Mouse (Mus musculus) cerebral cortex, adult 2 months (tissue): ENCODE data around the gene Aloxe3.

Experiments
- WGBS: fragments of 180-500 bp; shearing (Covaris S2); methylation state at CpG from one replicate; pipeline ENCODE4 v1.1.7; 2018; 5-methylcytosine and 5-hydroxymethylcytosine counted together

The Aloxe3 gene

DNA sequence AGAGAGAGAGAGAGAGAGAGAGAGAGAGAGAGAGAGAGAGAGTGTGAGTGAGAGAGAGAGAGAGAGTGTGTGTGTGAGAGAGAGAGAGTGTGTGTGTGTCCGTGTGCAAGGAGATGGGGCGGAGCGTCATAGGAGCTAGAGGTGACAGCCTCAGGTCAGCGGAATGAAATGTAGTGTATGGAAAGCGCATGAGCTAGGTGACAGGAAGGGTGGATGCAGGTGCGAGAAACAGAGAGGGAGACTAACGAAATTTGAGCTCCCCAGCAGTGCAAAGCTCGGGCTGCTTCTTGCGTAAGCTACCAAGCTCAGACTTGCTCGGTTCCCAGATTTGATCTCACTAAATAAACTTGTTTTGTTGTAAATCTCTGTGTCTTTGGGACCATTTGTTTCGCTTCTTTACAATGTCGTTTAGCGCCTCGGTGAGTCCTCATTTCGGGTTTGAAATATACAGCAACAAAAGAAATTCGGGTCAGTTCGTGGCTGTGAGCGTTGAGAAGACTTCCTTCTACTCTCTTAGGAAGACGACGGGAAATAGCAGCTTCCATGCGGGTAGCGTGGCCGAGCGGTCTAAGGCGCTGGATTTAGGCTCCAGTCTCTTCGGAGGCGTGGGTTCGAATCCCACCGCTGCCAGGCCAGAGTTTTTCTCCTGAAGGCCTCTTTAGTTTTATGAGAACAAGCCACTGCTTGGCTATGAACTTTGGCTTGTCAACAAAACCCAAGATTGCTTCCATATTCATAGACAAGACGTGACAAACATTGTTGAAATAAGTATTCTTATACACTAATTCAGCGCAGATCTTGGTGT lies 1.8 kb upstream of the Aloxe3 start:
- under 1% methylated on average over 31 of the region's 31 CpGs for WGBS

DNA sequence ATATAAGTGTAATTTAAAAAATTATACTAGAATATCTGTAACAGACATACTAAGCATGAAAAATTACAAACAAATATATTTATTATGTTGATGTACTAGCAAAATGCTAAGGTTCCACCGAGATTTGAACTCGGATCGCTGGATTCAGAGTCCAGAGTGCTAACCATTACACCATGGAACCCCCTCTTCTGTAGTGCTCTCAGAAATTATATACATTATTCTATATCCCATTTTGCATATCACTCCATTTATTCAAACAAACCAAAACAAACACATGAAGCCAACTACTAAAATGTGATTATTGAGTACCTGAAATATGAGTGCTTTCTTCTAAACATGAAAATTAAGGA lies 1.2 kb upstream of the Aloxe3 start:
- 0% methylated on average over 3 of the region's 3 CpGs for WGBS

DNA sequence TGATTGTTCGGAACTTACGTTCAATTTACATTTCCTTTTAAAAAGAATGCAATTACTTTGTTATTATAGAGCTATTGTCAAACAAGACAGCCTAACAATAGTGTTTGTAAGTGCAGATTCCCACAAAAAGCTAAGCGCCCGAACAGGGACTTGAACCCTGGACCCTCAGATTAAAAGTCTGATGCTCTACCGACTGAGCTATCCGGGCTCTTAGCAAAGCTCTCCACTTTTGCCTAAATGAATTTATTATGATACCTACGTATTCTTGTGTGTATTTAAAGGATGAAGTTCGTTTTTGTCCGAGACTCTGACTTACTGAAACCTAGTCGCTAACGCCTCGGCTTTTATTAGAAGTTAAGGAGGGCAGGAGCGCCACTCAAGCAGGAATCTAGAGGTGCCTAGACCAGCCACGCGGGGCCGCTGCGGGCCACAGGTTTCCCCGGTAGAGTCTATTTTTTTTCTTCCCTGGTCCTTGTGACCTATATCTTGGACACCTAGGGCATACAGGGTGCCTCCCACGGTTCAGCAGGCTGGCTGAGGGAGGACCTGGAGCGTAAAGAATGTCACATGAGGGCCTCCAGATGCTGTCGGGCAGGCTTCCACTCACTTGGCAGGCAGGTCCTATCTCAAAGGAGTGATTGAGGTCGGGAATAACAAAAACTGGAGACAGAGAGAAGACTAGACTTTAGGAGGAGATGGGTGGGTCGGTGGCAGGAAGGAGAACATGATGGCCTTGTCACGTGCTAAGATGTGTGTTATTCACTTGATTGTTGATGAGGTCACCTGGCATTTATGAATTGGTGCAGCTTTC lies 450 bp upstream of the Aloxe3 start:
- under 1% methylated on average over 24 of the region's 24 CpGs for WGBS

- 22% methylated on average over 20 of the region's 20 CpGs for WGBS
Observed at GRCm38 (mm10) chr11:69125919-69126705, 416 bp downstream of the Aloxe3 start.

DNA sequence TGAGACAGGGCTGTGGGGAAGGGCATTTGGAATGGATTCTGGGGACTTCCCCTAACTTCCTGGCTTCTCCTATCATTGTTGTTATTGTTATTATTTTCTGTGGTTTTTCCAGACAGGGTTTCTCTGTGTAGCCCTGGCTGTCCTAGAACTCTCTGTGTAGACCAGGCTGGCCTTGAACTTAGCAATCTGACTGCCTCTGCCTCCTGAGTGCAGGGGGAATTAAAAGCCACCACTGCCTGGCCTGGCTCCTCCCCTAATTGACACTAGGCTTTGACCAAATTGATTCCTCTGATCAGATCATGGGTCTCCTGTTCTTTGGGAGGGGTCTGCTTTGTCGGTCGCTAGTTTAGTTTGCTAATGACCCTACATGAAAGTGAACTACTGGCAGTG lies 1.0 kb downstream of the Aloxe3 start:
- WGBS, result 58% methylated on average over 2 of the region's 2 CpGs

- 71% methylated on average over 8 of the region's 8 CpGs for WGBS
Observed at GRCm38 (mm10) chr11:69128426-69129122, 2.9 kb downstream of the Aloxe3 start.

DNA sequence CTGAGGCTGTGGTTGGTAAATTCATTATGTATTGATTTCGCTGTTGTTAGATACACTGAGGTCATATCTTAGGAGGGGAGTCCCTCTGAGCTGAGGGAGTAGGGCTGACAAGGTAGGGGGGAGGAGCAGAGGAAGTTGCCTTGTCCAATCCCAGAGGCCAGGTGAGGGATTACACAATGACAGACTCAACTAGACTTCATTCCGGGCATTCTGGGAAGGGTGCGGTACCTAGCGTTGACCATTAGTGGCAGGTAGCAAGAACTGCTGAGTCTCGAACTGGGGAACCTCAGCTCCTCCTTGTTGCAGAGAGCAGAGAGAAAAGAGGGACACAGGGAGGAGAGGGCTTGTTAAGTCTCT lies 7.8 kb downstream of the Aloxe3 start:
- WGBS, result 41% methylated on average over 5 of the region's 5 CpGs

DNA sequence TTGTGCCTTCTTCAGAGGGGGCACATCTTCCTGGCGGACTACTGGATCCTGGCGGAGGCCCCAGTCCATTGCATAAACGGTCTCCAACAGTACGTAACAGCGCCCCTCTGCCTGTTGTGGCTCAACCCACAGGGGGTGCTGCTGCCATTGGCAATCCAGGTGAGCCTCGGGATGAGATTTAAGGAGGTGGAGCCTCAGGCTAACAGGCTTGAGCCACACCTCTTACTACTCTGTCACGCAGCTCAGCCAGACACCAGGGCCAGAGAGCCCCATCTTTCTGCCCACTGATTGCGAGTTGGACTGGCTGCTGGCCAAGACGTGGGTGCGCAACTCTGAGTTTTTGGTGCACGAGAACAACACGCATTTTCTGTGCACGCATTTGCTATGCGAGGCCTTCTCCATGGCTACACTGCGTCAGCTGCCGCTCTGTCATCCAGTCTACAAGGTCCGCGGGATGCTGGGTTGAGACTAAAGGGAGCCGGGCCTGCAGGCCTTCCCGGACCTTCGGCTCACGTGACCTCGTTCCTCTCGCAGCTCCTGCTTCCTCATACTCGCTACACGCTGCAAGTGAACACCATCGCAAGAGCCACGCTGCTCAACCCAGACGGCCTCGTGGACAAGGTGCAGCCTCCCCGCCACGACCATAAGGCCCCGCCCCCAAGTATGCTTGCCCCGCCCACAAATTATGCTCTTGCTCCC lies 8.4 kb downstream of the Aloxe3 start:
- 3% methylated on average over 34 of the region's 34 CpGs for WGBS

GRCm38 (mm10) chr11:69134622-69134968 lies 8.9 kb downstream of the Aloxe3 start:
- 47% methylated on average over 8 of the region's 8 CpGs for WGBS

GRCm38 (mm10) chr11:69135361-69135760 lies 9.7 kb downstream of the Aloxe3 start:
- 97% methylated on average over 6 of the region's 6 CpGs for WGBS

DNA sequence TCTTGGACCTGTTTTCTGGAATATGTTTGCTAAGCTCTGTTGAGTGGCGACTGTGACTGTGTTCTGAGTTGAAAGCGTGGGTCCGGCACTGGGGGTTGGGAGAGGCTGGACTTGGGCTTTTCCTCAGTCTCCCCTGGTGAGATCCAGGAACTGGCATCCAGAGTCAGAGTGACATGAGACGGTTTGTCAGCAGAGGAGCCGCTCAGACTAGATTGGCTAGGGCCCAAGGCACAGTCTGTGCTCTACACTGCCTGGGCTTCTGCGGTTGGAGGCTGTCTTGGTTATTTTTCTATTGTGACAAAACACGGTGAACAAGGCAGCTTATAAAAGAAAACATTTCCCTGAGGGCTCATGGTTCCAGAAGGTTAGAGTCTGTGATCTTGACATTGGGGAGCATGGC lies 21.9 kb downstream of the Aloxe3 start:
- WGBS, result 59% methylated on average over 7 of the region's 7 CpGs

- WGBS, result 85% methylated on average over 5 of the region's 5 CpGs
Observed at GRCm38 (mm10) chr11:69148451-69148960, 22.8 kb downstream of the Aloxe3 start.

GRCm38 (mm10) chr11:69149728-69150127 lies 24.0 kb downstream of the Aloxe3 start:
- 51% methylated on average over 6 of the region's 6 CpGs for whole genome bisulfite sequencing

GRCm38 (mm10) chr11:69150444-69150843 lies 24.7 kb downstream of the Aloxe3 start:
- 10% methylated on average over 7 of the region's 7 CpGs for WGBS

- WGBS, result 41% methylated on average over 6 of the region's 6 CpGs
Observed at GRCm38 (mm10) chr11:69151004-69151403, 25.3 kb downstream of the Aloxe3 start.

DNA sequence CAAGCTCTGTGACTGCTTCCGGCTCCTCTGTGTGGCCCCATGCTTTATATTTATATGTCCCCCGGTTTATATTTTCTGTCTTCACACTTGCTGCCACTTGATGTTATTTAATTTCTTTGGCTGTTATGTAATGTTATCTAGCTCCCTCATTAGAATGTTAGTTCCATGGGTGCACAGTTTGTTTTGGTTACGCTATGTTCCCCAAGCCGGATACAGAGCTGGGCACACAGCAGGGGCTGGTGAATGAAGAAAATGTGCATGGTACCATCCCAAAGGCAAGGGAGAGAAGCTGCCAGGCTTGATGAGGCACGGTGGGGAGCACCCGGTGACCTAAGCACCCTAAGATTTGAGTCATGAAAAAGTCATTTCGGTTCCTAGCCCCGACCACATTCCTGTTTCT lies 28.1 kb downstream of the Aloxe3 start:
- WGBS, result 76% methylated on average over 8 of the region's 8 CpGs

DNA sequence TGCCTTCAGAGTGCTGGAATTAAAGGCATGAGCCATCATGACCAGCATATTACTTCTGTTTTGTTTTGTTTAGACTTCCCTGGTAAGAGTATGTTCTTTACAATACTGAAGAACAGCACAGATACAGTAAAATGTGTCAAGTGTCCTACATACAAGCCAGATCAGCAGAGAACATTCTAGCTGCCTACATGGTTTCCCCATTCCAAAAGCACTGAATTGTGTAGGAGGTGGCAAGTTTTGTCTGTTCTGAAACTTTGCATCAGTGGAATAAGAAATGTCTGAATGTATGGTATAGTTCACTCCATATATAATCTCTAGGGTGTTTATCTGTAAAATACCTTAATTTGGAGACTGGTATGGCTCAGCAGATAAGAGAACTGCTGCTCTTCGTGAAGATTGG lies 29.7 kb downstream of the Aloxe3 start:
- 27% methylated on average over 1 of the region's 1 CpGs for WGBS

- WGBS, result 5% methylated on average over 18 of the region's 18 CpGs
Observed at GRCm38 (mm10) chr11:69156800-69157199, 31.1 kb downstream of the Aloxe3 start, which contains the start of gene Alox12b. TSS of gene Alox12b (plus strand) at chr11:69156989.

- WGBS, result 45% methylated on average over 12 of the region's 12 CpGs
Observed at GRCm38 (mm10) chr11:69169313-69169712, 43.6 kb downstream of the Aloxe3 start.

GRCm38 (mm10) chr11:69171626-69172025 lies 45.9 kb downstream of the Aloxe3 start:
- WGBS, result 27% methylated on average over 7 of the region's 7 CpGs

GRCm38 (mm10) chr11:69172606-69173005 lies 46.9 kb downstream of the Aloxe3 start:
- WGBS, result 89% methylated on average over 2 of the region's 2 CpGs
